Mouse (Mus musculus) kidney, postnatal 14 days (tissue): ENCODE data around the gene Hdac7.

Source experiments
- DNase-seq: peaks from one replicate; pipeline ENCODE4 v3.0.0; 2022; ENCODE audit warnings: mixed read lengths

The Hdac7 gene

DNA sequence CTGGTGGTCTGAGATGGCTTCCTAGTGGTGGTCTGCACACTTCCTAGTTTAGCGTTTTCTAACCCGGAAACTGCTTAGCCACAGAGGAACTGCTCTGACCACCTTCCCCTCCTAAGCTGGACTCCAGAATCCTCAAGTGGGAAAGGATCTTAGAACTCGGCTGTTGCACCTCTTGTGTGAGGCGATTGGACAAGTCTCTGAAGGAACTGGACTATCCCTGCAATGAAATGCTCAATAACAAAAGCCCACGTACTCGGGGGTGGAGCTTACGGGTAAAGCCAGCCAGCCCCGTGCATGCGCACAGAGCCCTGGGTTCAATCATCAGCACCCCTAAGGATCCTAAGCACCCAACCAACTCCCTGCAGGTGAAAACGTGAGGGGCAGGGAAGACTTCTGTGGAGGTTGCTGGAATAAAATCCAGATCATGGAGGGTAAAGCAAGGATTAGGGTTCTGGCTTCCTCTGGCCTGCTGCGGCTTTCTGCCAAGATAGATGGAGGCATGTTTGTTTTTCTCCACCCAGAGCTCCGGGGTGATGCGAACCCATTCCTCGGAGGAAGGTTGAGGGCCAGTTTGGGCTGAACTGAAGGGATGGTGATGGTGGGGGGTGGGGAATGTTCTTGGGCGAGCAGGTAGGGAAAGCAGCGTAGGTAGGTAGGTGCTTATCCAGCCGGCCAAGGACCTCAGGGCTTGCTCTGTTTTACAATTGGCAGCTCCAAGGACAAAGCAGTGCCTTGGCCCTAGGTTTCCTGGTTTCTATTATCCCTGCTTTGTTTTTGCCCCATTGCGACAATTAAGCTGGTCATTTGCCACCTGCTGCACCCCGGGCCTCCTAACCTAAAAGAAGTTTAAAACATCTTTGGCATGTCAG, 56.3 kb downstream of the Hdac7 start:
- DNase-seq: no peak

GRCm38 (mm10) chr15:97787148-97787798, 57.0 kb downstream of the Hdac7 start:
- DNase-seq: no peak

DNA sequence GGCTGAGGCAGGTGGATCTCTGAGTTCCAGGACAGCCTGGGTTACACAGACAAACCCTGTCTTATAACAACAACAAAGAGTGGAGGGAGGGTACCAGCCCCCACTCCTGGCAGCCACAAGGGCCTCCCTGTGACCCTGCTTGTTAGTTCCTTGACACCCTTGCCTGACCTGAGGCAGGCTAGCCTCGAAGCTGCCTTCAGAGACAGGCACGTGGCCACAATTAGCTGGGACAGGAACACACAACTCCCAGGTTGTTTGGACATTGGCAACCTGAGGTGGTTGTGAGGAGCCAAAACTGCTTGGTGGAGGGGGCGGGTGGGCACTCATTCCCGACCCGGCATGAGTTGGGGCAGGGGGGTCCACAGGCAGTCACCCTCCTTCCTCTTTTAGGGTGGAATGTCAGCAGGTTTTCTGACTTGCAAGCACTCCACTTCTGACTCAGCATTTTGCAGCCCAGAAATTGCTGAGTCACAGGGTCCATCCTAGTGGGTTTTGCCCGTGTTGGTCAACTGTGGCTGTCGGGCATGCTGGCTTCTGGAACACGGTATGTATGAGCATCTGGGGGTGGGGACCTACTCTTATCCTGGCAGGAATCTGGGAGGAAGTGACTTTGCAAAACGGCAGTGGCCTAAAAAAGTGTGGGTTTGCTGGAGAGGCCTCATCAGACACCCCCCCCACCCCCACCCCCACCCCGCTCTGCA, 57.7 kb downstream of the Hdac7 start:
- DNase-seq: peak; percentile 53

DNA sequence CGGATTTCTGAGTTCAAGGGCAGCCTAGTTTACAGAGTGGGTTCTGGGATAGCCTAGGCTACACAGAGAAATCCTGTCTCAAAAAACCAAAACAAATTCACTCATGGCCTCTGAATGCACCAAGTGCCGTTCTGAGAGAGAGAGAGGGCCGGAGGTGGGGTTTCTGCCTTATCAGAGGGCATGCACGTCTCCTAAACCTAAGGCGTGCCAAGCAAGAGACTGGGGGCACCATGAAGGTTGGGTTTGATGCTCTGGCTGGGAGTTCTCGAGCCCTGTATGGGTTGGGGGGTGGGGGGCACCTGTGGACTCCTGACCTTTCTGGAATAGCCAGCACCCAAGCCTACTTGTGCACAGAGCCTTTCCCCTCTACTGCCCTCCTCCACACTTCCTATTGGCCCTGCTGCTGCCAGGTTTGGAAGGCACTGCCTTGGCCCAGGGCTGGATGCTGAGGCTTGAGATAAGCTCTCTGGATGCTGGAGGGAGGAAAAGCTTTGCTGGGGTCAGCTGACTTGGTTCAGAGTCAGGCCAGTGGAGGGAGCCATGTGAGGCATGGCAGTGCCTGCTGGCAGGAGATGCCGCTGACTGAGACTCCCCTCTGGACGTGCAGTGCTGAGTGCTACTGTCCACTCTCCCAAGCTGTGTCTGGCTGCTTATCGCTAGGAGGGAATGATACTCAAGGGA, 58.4 kb downstream of the Hdac7 start:
- peak; percentile 48 for DNase-seq

DNA sequence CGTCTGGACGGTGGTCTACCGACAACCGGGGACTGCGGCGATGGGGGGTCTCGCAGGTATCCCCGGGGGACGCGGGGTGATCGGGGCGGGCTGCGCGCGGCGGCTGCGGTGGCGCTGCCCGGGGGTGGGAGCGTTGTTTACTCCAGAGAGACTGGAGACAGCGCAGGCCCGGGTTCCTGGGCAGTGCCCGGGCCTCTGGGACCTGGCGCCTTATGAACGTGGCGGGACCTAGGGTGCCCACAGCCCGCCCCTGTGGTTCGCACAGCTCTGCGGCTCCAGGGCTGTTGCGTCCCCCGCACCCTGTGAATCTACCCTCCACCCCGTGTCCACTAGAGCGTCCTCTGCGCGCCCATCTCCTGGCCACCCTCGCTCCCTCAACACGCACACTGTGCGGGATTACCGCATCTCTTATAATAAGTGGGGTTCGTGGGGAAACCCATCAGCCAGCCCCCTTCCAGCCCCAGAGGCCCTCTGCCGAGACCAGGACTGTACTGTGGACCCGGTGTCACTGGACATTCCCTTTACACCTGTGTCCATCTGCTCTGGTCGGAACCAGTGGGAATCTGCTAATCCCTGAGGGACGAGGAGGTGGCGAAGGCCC, 59.6 kb downstream of the Hdac7 start:
- DNase-seq: no peak

- peak; percentile 93 for DNase-seq
These were observed 60.2 kb downstream of the Hdac7 start for GRCm38 (mm10) chr15:97784092-97784559.

GRCm38 (mm10) chr15:97782749-97783105, 61.6 kb downstream of the Hdac7 start:
- no peak for DNase-seq

GRCm38 (mm10) chr15:97781961-97782748, 62.1 kb downstream of the Hdac7 start:
- DNase-seq: peak; percentile 87

GRCm38 (mm10) chr15:97780611-97781031, 63.7 kb downstream of the Hdac7 start:
- DNase-seq: peak; percentile 83

- no peak for DNase-seq
These were observed 64.7 kb downstream of the Hdac7 start for GRCm38 (mm10) chr15:97779576-97779975.

GRCm38 (mm10) chr15:97778311-97779098, 65.8 kb downstream of the Hdac7 start, which contains the start of gene Slc48a1:
Gene Slc48a1 (plus strand): TSS chr15:97778520.
- peak; percentile 70 for DNase-seq

GRCm38 (mm10) chr15:97776919-97777318, 67.4 kb downstream of the Hdac7 start:
- peak; percentile 48 for DNase-seq

GRCm38 (mm10) chr15:97776514-97776913, 67.8 kb downstream of the Hdac7 start:
- peak; percentile 91 for DNase-seq

GRCm38 (mm10) chr15:97773961-97774370, 70.3 kb downstream of the Hdac7 start:
- peak; percentile 81 for DNase-seq

- DNase-seq: peak; percentile 98
These were observed 71.2 kb downstream of the Hdac7 start for GRCm38 (mm10) chr15:97773108-97773507.

DNA sequence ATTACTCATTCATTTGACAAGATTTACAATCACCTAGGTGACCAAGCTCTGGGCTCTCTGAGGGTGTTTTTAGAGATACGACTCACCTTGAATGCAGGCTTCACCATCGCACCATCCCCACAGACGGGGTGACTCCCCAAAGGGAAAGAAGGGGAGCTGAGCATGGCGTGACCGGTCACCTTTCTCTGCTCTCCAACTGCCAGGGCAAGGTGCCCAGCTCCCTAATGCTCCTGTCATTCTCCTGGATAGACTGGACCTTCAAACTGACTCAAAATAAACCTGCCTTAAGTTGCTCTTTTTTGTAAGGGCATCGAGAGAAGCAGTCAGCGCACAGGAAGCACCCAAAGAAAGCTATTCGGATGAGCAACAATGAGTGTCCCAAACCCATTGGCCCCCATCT, 74.0 kb downstream of the Hdac7 start:
- DNase-seq: no peak

DNA sequence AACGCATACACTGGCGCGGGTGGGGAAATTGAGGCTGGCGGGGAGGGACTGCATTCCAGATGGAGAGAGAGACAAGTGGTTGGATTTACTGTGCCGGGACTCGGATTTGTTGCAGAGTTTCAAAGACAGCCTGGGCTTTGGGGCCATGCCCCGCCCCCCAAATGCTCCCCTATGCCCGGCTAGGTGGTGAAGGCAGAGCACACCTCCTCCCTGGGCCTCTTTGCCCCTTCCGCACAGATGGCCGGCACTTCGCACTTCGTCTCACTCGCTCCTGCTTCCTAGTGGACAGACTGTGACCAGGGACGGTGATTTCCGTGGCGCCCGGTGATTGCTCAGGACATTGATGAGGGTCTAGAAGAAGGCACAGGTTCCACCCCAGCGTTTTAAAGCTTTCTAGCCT, 76.1 kb downstream of the Hdac7 start:
- DNase-seq: no peak

DNA sequence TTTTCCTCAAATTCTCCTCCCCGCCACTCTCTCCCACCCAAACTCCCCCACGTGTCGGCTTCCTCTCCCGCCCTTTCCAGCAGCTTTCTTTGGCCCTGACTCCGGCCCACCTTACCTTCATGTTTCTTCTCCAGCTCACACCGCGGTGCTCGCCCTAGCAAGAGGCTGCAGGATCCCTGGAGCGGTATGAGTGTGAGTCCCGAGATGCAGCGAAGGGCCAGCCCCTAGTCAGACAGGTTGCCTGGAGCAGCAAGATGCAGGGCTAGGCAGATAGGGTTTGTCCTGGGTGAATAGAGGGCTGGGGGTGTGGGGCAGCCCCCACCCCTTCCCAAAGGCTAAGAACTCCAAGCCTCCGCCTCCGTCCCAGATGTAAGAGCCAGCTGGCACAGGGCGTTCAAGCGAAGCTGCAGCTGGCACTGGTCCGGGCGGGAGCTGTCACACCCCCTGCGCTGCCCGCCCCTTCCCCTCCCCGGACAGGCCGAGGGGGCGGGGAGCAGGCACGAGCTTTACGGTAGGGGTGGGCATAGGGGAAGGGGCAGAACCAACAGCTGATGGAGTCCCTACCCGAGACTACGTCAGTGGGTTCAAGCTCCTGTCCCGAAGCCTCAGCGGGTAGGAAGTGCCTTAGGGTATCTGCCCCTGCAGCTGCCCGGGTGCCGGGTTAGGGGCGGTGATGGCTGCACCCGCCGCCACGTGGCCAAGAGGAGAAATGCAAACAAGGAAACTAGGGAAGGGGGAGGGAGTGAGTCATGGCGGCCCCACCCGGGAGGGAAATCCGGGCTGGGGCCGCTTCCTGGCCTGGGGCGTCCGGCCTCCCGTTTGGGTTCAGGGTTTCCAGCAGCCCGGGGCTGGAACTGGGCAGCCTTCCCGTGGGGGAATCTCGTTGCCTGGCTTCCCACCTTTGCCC, 76.8 kb downstream of the Hdac7 start, which contains the start of gene Rapgef3:
Gene Rapgef3, minus strand, starts transcription at position 693 of the 907 bp plus-strand sequence.
- peak; percentile 94 for DNase-seq

- DNase-seq: peak; percentile 79
These were observed 77.6 kb downstream of the Hdac7 start for GRCm38 (mm10) chr15:97766594-97767279.
